Comparison of ENCODE assay signal across 9 mouse cellular contexts in the genomic region with DNA sequence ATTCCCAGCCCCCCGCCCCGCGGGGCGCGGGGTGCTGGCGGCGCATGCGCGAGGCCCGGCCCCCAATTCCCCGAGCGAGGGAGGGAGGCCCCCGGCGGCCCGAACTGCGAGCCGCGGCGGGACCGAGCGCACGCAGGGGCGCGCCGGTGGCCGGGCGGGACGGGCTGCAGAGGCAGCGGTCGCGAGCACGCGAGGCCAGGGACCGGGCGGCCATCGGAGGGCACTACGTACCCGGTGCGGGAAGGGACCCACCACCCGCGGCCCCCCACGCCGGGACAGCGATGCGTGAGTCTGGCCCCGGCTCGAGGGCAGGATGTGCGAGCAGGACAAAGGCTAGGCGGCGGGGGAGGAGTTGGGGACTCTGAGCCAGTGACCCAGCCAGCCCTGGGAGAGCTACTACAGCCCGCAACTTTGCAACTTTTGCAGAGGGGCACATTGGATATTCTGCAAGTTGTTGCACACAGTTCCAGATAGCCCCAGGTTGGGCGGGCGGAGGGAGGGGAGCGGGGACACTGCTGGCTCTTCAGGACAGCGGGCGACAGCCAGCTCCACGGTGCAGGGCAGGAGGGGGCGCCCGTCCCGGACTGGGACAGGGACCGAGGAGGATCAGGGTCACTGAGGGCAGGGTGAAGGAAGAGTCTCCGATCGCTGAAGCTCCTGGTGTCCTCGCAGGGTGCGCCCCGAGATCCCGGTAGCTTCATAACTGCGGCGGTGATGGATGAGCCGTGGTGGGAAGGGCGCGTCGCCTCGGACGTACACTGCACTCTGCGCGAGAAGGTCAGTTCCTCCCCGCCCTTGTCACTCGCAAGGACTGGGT. TPM values are rescaled to one million over a fixed set of nuclear protein-coding genes. Genes with fewer than 3 reads are reported as not detected.
DNase-seq lines count a peak whose midpoint lies in the region; ATAC-seq and TF ChIP-seq lines count a peak whose summit lies in the region.
"Had no signal": no experiment of that assay in that cellular context is flagged by ENCODE, and none has a peak within 500 bp of the region (broad histone marks: within the 10 kb centered on the region; RNA-seq: fewer than 3 reads in every experiment).

A gene (plus strand): TSS at position 102 of the 817 bp plus-strand sequence.

- H3K27me3 ChIP-seq in liver, embryonic 15.5 days: peaks cover 30% of the 10 kb centered on the region
- H3K27me3 ChIP-seq in neural tube, embryonic 11.5 days (ENCODE audit: control insufficient read depth, insufficient read depth, low read length): no peaks in the 10 kb centered on the region
- peaks cover 2% of the 10 kb centered on the region; the same call in 1 of the 2 replicates for H3K27me3 ChIP-seq in testis, adult 2 months (ENCODE audit: control insufficient read depth, insufficient read depth, low read length)

- TF ChIP-seq POLR2A in testis, adult 2 months (IDR thresholded peaks at IDR 0.05; ENCODE audit: control insufficient read depth, low read depth, low read length): no peak

- no peaks in the 10 kb centered on the region; the same call in 1 of the 2 replicates for H3K4me1 ChIP-seq in liver, embryonic 15.5 days (replicated peaks)
- H3K4me1 ChIP-seq in neural tube, embryonic 11.5 days (ENCODE audit: control insufficient read depth, insufficient read depth, low read length): peaks cover 11% of the 10 kb centered on the region
- peaks cover 11% of the 10 kb centered on the region for H3K4me1 ChIP-seq in testis, adult 2 months (ENCODE audit: control insufficient read depth, insufficient read depth, low read length)

- H3K9ac ChIP-seq in liver, embryonic 15.5 days: peak within 1 kb of the TSS; percentile 45; the same call in 1 of the 2 replicates
- peak within 1 kb of the TSS; percentile 86 for H3K9ac ChIP-seq in neural tube, embryonic 11.5 days (ENCODE audit: low read length)

- no peaks in the 10 kb centered on the region for H3K36me3 ChIP-seq in liver, embryonic 15.5 days (replicated peaks)
- H3K36me3 ChIP-seq in neural tube, embryonic 11.5 days (ENCODE audit: control insufficient read depth, insufficient read depth, low read length): no peaks in the 10 kb centered on the region
- no peaks in the 10 kb centered on the region for H3K36me3 ChIP-seq in testis, adult 2 months (ENCODE audit: control insufficient read depth, insufficient read depth, low read length)

- TF ChIP-seq CTCF in testis, adult 2 months (IDR thresholded peaks at IDR 0.05; ENCODE audit: control insufficient read depth, insufficient read depth, insufficient replicate concordance, low read depth, low read length): no peak

- H3K4me2 ChIP-seq in liver, embryonic 15.5 days: peak within 1 kb of the TSS; percentile 75
- H3K4me2 ChIP-seq in neural tube, embryonic 11.5 days (ENCODE audit: low read depth): peak within 1 kb of the TSS; percentile 80

- 0 out of 2 replicates have a peak within 1 kb of the TSS, but pooled peaks have one; percentile 41 for H3K27ac ChIP-seq in liver, embryonic 15.5 days (replicated peaks)
- peak within 1 kb of the TSS; percentile 87 for H3K27ac ChIP-seq in neural tube, embryonic 11.5 days (ENCODE audit: low read depth, low read length)
- no peak within 1 kb of the TSS; the same call in 1 of the 2 replicates for H3K27ac ChIP-seq in testis, adult 2 months (ENCODE audit: control insufficient read depth, insufficient read depth, low read depth, low read length)

- WGBS in liver, embryonic 15.5 days (ENCODE audit: insufficient replicate concordance): under 1% methylated on average over 75 of the region's 79 CpGs
- WGBS in neural tube, embryonic 11.5 days: under 1% methylated on average over 78 of the region's 79 CpGs

- peak; percentile 77 for ATAC-seq in liver, embryonic 15.5 days (ENCODE audit: insufficient read depth)
- ATAC-seq in neural tube, embryonic 11.5 days (ENCODE audit: insufficient read depth, low FRiP score, low TSS enrichment): peak; percentile 85

- DNase-seq in left cerebral cortex, adult 18-20 months (ENCODE audit: low spot score in 2 of 2): peak; percentile 11 to 13
- DNase-seq in left cerebral cortex, adult 11 months (ENCODE audit: low spot score): no peak
- DNase-seq in embryo, embryonic 11.5 days (ENCODE audit: low read depth, low spot score): peak; percentile 66
- DNase-seq in heart, adult 8-10 months (ENCODE audit: low spot score): peak; percentile 36
- peak; percentile 61 for DNase-seq in kidney, adult 18-20 months
- peak; percentile 88 for DNase-seq in neural tube, embryonic 11.5 days (ENCODE audit: low spot score)

- peak within 1 kb of the TSS; percentile 61 for H3K4me3 ChIP-seq in liver, embryonic 15.5 days (replicated peaks)
- H3K4me3 ChIP-seq in neural tube, embryonic 11.5 days (ENCODE audit: low read depth, low read length): peak within 1 kb of the TSS; percentile 74
- peak within 1 kb of the TSS; percentile 79 for H3K4me3 ChIP-seq in testis, adult 2 months (ENCODE audit: control insufficient read depth, low read depth, low read length)

- no peaks in the 10 kb centered on the region for H3K9me3 ChIP-seq in liver, embryonic 15.5 days (replicated peaks)
- H3K9me3 ChIP-seq in neural tube, embryonic 11.5 days (ENCODE audit: control insufficient read depth, low read length): no peaks in the 10 kb centered on the region

RNA-seq across cellular contexts. Expression of the gene that starts here (rescaled TPM):
- total RNA-seq in left cerebral cortex, adult 18-20 months (2021): 1 to 10 TPM; 2.8 to 3.0 TPM
- 1 to 10 TPM in 3 of 4 experiments, under 1 TPM in 1; 0.87 to 2.2 (median 1.4) TPM for total RNA-seq in heart, adult 8-10 months (2022)
- 2.0 and 2.3 TPM in 2 replicates for polyA plus RNA-seq in liver, embryonic 15.5 days (2015; fragmentation: Nextera tagmentation; extraction: Ambion mirVana)
- polyA plus RNA-seq in neural tube, embryonic 11.5 days (2014; fragmentation: Nextera tagmentation; extraction: Ambion mirVana): 44.0 and 45.2 TPM in 2 replicates
- polyA plus RNA-seq in testis, adult 2 months (2012; rRNA removed): 2.4 and 2.8 TPM in 2 replicates
- total RNA-seq: MEL had no signal

Comparison
In these comparisons a context has a peak if more than half of its experiments do, and no peak if none do; other contexts are left out.
1. RNA of the gene that starts here (polyA plus RNA-seq): 44.0 to 45.2 TPM in neural tube, embryonic 11.5 days; 2.4 to 2.8 TPM in testis, adult 2 months and 2.0 to 2.3 TPM in liver, embryonic 15.5 days; every median in the first group is over 10 times any median in the second.
2. Peak in every context shown above with its lines, with median percentiles within 50 percentile points of each other: H3K4me3 ChIP-seq.